Mouse (Mus musculus): ENCODE results near the gene Cdca4. TPM values are rescaled to one million over a fixed set of nuclear protein-coding genes. Genes with fewer than 3 reads are reported as not detected.

Gene Cdca4
- 1 to 10 TPM; 6.1 to 6.6 TPM for total RNA-seq (2021)

GRCm38 (mm10) chr12:112829244-112829864 lies at the start of gene Cdca4:
Cdca4 (minus strand) TSS chr12:112829423.
- DNase-seq, result peak; percentile 98 to 99
- intact Hi-C loops (cut with DNase I), result loop anchor here (2.0 kb wide), 1 partner anchor 21 kb away; the partner anchor contains the start of gene Clba1

- no peak for DNase-seq
- intact Hi-C loops (cut with DNase I), result loop anchor here (2.0 to 10.0 kb wide), 4 partner anchors 17 to 275 kb away; partner anchors contain the start of gene Tex22
These were observed 48.4 kb upstream of the Cdca4 start for GRCm38 (mm10) chr12:112877607-112878020.

- intact Hi-C loops (cut with DNase I), result loop anchor here (2.0 to 10.0 kb wide), 3 partner anchors 40 to 275 kb away; partner anchors contain the start of gene Tex22
- DNase-seq, result no peak
These were observed 47.9 kb upstream of the Cdca4 start for GRCm38 (mm10) chr12:112877073-112877576.

GRCm38 (mm10) chr12:112876332-112877072 lies 47.3 kb upstream of the Cdca4 start:
- intact Hi-C loops (cut with DNase I), result loop anchor here (2.0 to 10.0 kb wide), 3 partner anchors 40 to 276 kb away; partner anchors contain the start of gene Tex22
- DNase-seq, result peak; percentile 74 to 79

GRCm38 (mm10) chr12:112875225-112876013 lies 46.2 kb upstream of the Cdca4 start:
- intact Hi-C loops (cut with DNase I), result loop anchor here (1.0 to 10.0 kb wide), 4 partner anchors 41 to 277 kb away; partner anchors contain the start of gene Tex22

GRCm38 (mm10) chr12:112874199-112874598 lies 45.0 kb upstream of the Cdca4 start:
- no peak for DNase-seq
- intact Hi-C loops (cut with DNase I), result loop anchor here (1.0 to 10.0 kb wide), 2 partner anchors 54 to 201 kb away; partner anchors contain the start of gene Tex22

More at GRCm38 (mm10) chr12:112875225-112876013, 46.2 kb upstream of the Cdca4 start:
- DNase-seq, result peak; percentile 91 to 95

- DNase-seq, result peak; percentile 61 to 74
- intact Hi-C loops (cut with DNase I), result loop anchor here (1.0 to 10.0 kb wide), 2 partner anchors 55 to 201 kb away; partner anchors contain the start of gene Tex22
These were observed 44.4 kb upstream of the Cdca4 start for GRCm38 (mm10) chr12:112873452-112874190.

- intact Hi-C loops (cut with DNase I), result loop anchor here (10.0 kb wide), 1 partner anchor 202 kb away; the partner anchor contains the start of gene Tex22
- DNase-seq, result no peak
These were observed 43.8 kb upstream of the Cdca4 start for GRCm38 (mm10) chr12:112872991-112873390.

- no peak for DNase-seq
- intact Hi-C loops (cut with DNase I), result loop anchor here (10.0 kb wide), 1 partner anchor 204 kb away; the partner anchor contains the start of gene Tex22
These were observed 42.0 kb upstream of the Cdca4 start for GRCm38 (mm10) chr12:112871272-112871671.

- no peak for DNase-seq
- intact Hi-C loops (cut with DNase I), result loop anchor here (10.0 kb wide), 1 partner anchor 204 kb away; the partner anchor contains the start of gene Tex22
These were observed 41.6 kb upstream of the Cdca4 start for GRCm38 (mm10) chr12:112870775-112871174.

GRCm38 (mm10) chr12:112869783-112870204 lies 40.6 kb upstream of the Cdca4 start:
- intact Hi-C loops (cut with DNase I), result loop anchor here (10.0 kb wide), 1 partner anchor 205 kb away; the partner anchor contains the start of gene Tex22
- DNase-seq, result no peak

GRCm38 (mm10) chr12:112868178-112869087 lies 39.2 kb upstream of the Cdca4 start, which contains the start of gene Gpr132:
Gpr132 (minus strand) TSS chr12:112868228.
- DNase-seq, result no peak
- intact Hi-C loops (cut with DNase I), result no loop called here

GRCm38 (mm10) chr12:112867106-112867674 lies 38.0 kb upstream of the Cdca4 start:
- intact Hi-C loops (cut with DNase I), result no loop called here
- DNase-seq, result no peak

- no peak for DNase-seq
- intact Hi-C loops (cut with DNase I), result no loop called here
These were observed 37.4 kb upstream of the Cdca4 start for GRCm38 (mm10) chr12:112866467-112867080.

- intact Hi-C loops (cut with DNase I), result no loop called here
- DNase-seq, result no peak
These were observed 35.6 kb upstream of the Cdca4 start for GRCm38 (mm10) chr12:112864804-112865203.

- intact Hi-C loops (cut with DNase I), result no loop called here
- no peak for DNase-seq
These were observed 32.7 kb upstream of the Cdca4 start for GRCm38 (mm10) chr12:112861911-112862321.

- no peak for DNase-seq
- intact Hi-C loops (cut with DNase I), result no loop called here
These were observed 31.5 kb upstream of the Cdca4 start for GRCm38 (mm10) chr12:112860765-112861164.
